Mouse (Mus musculus): ENCODE data around the gene Arg2. TPM values are rescaled to one million over a fixed set of nuclear protein-coding genes. Genes with fewer than 3 reads are reported as not detected.

Gene Arg2
- polyA plus RNA-seq, 1 experiment from 2014 or later: 3.3 TPM

Other genes with a start within 250 kb of the Arg2 start
- gene Plek2, start 223.8 kb upstream of the Arg2 start, polyA plus RNA-seq (2016; fragmentation: Nextera tagmentation; extraction: Ambion mirVana): 3.0 and 4.1 TPM in 2 replicates
- gene Tmem229b, start 123.2 kb upstream of the Arg2 start, polyA plus RNA-seq (2016; fragmentation: Nextera tagmentation; extraction: Ambion mirVana): 8.0 and 8.1 TPM in 2 replicates
- 3.0 and 4.3 TPM in 2 replicates for gene Plekhh1, start 101.6 kb upstream of the Arg2 start, polyA plus RNA-seq (2016; fragmentation: Nextera tagmentation; extraction: Ambion mirVana)
- gene Pigh, start 41.1 kb upstream of the Arg2 start, polyA plus RNA-seq (2016; fragmentation: Nextera tagmentation; extraction: Ambion mirVana): 34.9 and 36.5 TPM in 2 replicates
- 90.6 and 98.2 TPM in 2 replicates for gene Vti1b, start 41.9 kb downstream of the Arg2 start, polyA plus RNA-seq (2016; fragmentation: Nextera tagmentation; extraction: Ambion mirVana)
- 24.5 and 24.7 TPM in 2 replicates for gene Rdh11, start 61.5 kb downstream of the Arg2 start, polyA plus RNA-seq (2016; fragmentation: Nextera tagmentation; extraction: Ambion mirVana)
- 1.9 and 2.7 TPM in 2 replicates for gene Rdh12, start 78.1 kb downstream of the Arg2 start, polyA plus RNA-seq (2016; fragmentation: Nextera tagmentation; extraction: Ambion mirVana)
- gene Zfyve26, start 165.5 kb downstream of the Arg2 start, polyA plus RNA-seq (2016; fragmentation: Nextera tagmentation; extraction: Ambion mirVana): 17.1 and 18.0 TPM in 2 replicates
- 7.7 and 8.0 TPM in 2 replicates for gene Rad51b, start 166.5 kb downstream of the Arg2 start, polyA plus RNA-seq (2016; fragmentation: Nextera tagmentation; extraction: Ambion mirVana)